Mouse (Mus musculus) kidney, postnatal 36 days (tissue): Measurements from ENCODE around the gene Tsr3.

Experiments used
- DNase-seq, 2 experiments: peaks; one replicate each; pipeline ENCODE4 v3.0.0; 2021 to 2022; ENCODE audit warnings: mixed read lengths in 2 of 2

Gene Tsr3

GRCm38 (mm10) chr17:25244239-25244638 is 4.3 kb downstream of the Tsr3 start:
- peak in 1 of 2 experiments; percentile 24 for DNase-seq

DNA sequence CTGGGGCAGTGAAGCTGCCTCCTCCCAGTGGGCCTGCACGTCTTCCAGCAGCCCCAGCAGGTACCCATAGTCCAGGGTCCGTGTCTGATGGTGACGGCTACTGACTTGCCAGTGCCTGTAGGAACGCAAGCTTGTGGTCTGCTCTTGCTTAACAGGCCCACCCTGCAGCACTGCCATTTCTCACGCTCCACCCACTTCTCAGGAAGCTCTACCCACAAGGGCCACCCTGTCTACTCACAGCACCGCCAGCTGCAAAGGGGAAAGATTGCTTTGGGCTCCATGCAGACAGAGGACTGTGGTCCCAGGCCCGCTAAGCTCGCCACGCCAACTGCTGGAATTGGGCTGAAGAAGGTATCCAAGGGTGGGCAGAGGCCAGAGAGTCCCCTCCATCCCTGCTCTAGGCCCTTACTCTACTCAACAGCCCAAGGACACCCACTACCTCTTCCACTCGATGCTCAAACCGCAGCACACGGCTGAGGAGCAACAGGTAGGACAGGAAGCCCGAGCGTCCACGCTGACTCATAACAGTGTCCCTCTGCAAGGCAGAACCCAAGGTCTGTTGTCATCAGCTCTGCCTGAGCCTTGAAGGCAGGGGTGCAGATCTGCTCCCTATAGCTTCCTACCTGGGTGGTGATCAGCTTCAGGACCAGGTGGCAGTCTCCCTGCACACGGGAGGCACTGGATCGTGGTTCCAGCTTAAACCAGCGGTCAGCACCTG is 8.2 kb downstream of the Tsr3 start:
- no peak for DNase-seq

- DNase-seq: no peak
Measured at GRCm38 (mm10) chr17:25250181-25250835, 10.3 kb downstream of the Tsr3 start.

GRCm38 (mm10) chr17:25252643-25253042 is 12.7 kb downstream of the Tsr3 start:
- DNase-seq: no peak

DNA sequence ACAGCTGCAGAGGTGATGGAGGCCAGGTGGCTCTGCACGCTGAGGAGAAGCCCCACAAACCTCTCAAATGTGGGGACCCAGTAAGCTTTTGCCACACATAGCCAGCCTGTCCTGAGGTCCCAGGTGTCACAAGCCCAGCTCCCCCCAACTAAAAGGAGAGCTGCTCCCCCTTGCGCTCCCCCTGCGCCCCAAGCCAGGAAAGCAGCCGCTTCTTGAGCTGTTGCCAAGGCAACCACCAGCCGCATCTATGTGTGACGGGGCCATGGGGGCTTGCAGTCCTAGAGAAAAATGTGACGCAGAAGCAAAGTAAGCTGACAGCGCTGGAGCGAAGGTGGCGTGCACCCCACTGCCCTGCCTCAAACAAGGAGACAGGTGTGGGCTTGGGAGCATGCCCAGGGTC is 13.8 kb downstream of the Tsr3 start:
- no peak for DNase-seq

GRCm38 (mm10) chr17:25255110-25255509 is 15.1 kb downstream of the Tsr3 start:
- DNase-seq: no peak

DNA sequence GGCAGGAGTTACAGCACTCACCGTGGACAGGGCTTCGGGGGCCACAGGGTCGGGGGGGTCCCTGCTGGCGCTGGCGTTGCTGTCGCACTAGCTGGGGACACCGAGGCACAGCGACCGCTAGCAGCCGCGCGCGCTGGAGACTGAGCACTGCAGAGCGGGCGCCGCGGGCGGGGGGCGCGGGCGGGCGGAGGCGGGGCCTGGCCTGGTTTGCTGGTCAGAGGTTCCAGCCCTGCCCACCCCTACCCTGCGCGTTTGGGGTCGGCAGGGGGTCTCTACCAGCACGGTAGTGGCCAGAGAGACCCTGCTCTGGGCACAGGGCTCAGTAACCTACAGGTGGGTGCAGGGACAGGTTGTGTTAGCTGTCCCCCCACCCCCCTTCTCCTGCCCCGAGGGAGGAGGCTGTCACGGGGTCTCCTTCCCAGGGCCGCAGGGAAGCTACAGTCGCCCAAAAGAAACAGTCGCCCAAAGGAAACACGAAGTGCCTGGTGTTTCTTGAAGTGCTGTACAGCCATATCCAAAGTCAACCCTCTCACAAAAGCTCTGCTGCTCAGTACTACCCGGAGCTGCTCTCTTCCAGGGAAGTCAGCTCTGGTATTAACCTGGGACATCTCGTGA is 16.3 kb downstream of the Tsr3 start, which contains the start of gene Baiap3:
Gene Baiap3, minus strand, starts transcription at position 225 of the 615 bp plus-strand sequence.
- peak in 1 of 2 experiments; percentile 49 for DNase-seq

DNA sequence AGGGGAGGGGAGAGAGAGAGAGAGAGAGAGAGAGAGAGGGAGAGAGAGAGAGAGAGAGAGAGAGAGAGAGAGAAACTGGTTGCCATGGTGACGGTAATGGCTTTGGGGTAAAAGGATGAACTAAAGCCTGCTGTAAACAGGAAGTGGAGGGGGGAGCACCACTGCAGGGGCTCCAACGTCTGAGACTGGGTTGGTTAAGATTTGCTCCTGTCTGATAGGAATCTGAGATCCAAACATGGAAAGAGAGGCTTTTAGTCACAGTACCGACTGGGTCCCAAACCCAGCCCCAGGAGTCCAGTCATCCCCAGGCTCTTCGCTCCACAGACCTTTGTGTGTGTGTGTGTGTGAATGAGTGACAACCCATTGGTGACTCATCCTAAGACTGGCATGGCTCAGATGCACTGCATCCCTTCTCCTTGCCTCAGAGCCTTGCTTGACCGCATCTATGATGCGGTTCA is 17.9 kb downstream of the Tsr3 start:
- no peak for DNase-seq

- peak; percentile 40 to 60 for DNase-seq
Measured at GRCm38 (mm10) chr17:25264453-25264852, 24.5 kb downstream of the Tsr3 start.

DNA sequence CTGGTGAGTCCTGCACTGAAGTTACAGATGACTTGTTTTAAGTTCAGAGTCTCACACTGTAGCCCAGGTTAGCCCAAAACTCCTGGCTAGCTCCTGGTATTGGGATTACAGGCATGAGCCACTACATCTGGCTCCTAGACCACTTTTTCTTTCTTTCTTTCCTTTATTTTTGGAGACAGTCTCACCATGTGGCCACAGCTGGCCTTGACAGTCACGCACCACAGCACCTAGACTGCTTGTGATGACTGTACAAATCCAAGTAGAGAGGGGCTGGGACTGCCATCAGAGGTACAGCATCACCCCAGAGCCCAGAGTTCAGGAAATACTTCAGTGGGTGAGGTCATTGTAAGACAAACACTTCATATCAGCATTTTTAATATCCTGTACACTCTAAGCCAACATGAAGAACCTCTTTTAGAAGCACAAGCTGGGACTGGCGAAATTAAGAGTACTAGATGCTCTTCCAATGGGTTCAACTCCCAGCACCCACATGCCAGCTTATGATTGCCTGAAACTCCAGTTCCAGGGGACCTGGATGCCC is 30.9 kb downstream of the Tsr3 start:
- no peak for DNase-seq

DNA sequence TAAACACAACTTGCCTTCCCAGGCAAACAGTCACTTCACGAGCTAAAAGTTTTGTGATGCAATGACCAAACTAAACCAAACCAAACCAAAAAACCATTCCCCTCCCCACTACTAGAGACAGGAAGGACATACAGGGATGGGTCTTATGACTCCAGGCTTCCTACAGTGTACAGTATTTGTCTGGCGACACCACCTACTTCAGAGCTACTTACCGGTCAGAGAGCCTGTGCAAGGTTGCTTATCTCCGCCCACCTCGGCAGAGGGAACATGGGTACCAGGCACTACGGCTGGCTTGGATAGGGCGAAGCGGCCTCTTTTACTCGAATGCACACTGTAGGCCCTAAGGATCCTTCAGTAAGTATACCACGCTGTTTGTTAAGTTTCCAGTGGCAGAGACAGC is 32.4 kb downstream of the Tsr3 start:
- DNase-seq: peak; percentile 35 to 47

- DNase-seq: peak; percentile 89 to 90
Measured at GRCm38 (mm10) chr17:25272951-25273705, 33.2 kb downstream of the Tsr3 start.

- DNase-seq: peak; percentile 94 to 96
Measured at GRCm38 (mm10) chr17:25273706-25274501, 33.9 kb downstream of the Tsr3 start.

- no peak for DNase-seq
Measured at GRCm38 (mm10) chr17:25274571-25275346, 34.8 kb downstream of the Tsr3 start, which contains the start of gene Ube2i. Gene Ube2i, minus strand, starts transcription at chr17:25274622.

- no peak for DNase-seq
Measured at GRCm38 (mm10) chr17:25275833-25276232, 35.9 kb downstream of the Tsr3 start.

- peak; percentile 81 to 90 for DNase-seq
Measured at GRCm38 (mm10) chr17:25282133-25282532, 42.2 kb downstream of the Tsr3 start.

DNA sequence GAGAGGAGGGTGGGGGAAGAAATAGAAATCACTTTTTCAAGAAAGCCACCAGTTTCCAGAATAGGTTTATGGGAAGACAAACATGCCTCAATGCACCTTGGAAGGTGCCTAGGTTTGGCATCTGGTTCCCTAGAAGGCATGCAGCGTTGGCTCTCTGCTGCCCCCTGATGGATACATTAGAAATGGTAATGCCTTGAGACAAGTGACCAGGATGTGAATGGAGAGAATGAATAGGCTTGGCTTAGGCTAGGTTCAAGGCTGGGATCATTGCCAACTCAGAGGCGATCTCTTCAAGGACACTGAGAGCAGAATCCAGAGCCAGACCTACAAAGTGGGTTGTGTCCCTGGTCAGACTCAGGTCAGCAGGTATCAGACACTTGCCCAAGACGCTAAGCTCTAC is 45.1 kb downstream of the Tsr3 start:
- DNase-seq: peak; percentile 89 to 90

- DNase-seq: peak; percentile 53 to 78
Measured at GRCm38 (mm10) chr17:25288842-25289241, 48.9 kb downstream of the Tsr3 start.

GRCm38 (mm10) chr17:25290411-25290810 is 50.4 kb downstream of the Tsr3 start:
- no peak for DNase-seq
